Mouse (Mus musculus) lung, adult 2 months (tissue): ENCODE results near the gene Dpep1. TPM values are rescaled to one million over a fixed set of nuclear protein-coding genes. Genes with fewer than 3 reads are reported as not detected.
"Not testable (repeated sequence)": the region's sequence is repeated elsewhere in the genome, so short reads cannot be mapped to it uniquely, and the experiment has no call there.

Experiments
- DNase-seq: peaks from one replicate; pipeline ENCODE4 v3.0.0; 2022
- H3K4me1 ChIP-seq: fragments of 200-500 bp; 2 replicates; pipeline ENCODE4 v1.6.1; 2011; ENCODE audit warnings: low read length; ENCODE audit not compliant: control insufficient read depth, insufficient read depth
- H3K4me3 ChIP-seq: fragments of 200-500 bp; replicated peaks from 2 replicates; pipeline ENCODE3; 2011; ENCODE audit warnings: low read depth, mild to moderate bottlenecking, control low read depth, low read length; ENCODE audit errors: extremely low read depth
- CTCF ChIP-seq: fragments of 200-500 bp; IDR thresholded peaks from 2 replicates; pipeline ENCODE4 v1.5.1; 2011; ENCODE audit warnings: mild to moderate bottlenecking, low read length, control low read depth; ENCODE audit not compliant: insufficient read depth
- POLR2A ChIP-seq: fragments of 200-500 bp; IDR thresholded peaks from 2 replicates; pipeline ENCODE4 v1.6.1; 2011; ENCODE audit warnings: low read depth, mild to moderate bottlenecking, control low read depth, low read length, borderline replicate concordance; ENCODE audit errors: extremely low read depth
- WGBS: fragments of 180-500 bp; shearing (Covaris S2); methylation state at CpG from one replicate; pipeline ENCODE4 v1.1.7; 2018; 5-methylcytosine and 5-hydroxymethylcytosine counted together
- polyA plus RNA-seq: library from polyadenylated mRNA; depleted of rRNA; stranded (reverse); fragments of >200 nt; gene quantifications from 2 replicates; pipeline ENCODE4 v1.2.3, GENCODE M21; 2012

The Dpep1 gene
- polyA plus RNA-seq, 1 experiment, result 267 TPM

DNA sequence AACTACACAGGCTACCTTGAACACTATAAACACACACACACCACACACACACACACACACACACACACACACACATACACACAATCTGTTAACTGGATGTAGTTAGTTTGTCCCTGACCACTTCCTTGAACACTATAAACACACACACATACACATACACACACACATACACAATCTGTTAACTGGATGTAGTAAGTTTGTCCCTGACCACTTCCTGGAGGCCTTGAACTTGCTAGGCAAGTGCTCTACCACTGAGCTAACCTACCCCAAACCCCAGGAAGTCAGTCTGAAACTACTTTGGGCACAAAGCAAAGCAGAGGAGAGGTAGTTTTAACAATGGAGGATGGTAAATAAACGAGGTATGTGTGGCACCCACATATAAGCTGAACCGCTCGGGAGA is 17.5 kb downstream of the Dpep1 start:
- Histone ChIP-seq H3K4me1 (no peaks in the 10 kb centered on the region), H3K4me3 (no peak overlapping the region)
- WGBS, result 59% methylated on average over 3 of the region's 3 CpGs
- DNase-seq, result no peak
- TF ChIP-seq CTCF (no peak), POLR2A (no peak)

GRCm38 (mm10) chr8:123211876-123212275 is 25.8 kb downstream of the Dpep1 start:
- no peak for DNase-seq
- WGBS, result 23% methylated on average over 10 of the region's 10 CpGs
- TF ChIP-seq CTCF (no peak), POLR2A (no peak)
- H3K4me1 ChIP-seq, result 0 out of 2 replicates have a peak, but pooled peaks cover 2% of the 10 kb centered on the region
- peak overlapping the region; percentile 89 for H3K4me3 ChIP-seq

DNA sequence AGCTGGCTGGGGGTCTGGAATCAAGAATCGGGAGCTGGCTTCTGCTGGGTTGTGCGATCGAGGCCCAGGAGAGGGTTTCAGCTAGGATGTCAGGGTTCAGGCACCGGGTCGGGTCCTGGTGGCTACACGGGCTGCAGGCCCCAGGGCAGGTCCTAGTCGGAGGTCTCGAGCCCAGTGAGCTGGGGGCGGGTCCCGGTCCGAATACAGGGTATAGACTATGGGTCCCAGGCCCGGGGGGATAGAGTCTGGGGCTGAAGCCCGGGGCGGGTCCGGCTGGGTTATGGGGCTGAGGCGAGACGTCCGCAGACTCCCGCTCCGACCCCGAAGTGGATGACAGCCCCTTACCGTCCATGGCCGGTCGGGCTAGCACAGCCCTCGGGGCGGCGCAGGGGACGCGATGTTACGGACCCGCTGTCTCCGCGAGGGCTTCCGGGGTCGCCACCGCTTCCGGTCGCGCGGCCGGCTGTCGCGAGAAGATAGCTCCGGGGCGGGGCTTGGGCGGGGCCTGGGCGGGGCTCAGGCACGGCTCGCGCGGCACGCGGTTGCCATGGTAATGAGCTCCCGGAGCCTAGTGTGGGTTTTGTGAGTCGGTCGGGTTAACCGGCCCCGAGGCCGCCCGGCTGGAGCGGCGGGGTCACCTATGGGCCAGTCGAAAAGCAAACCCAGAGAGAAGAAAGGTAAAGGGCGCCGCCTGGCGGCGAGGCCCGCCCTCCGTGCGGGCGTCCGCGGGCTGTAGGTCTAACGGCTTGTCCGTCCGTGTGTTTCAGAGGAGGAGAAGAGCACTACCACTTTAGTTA is 26.5 kb downstream of the Dpep1 start, which contains the start of the genes Chmp1a and Spata33:
TSS of gene Chmp1a (minus strand) at position 443 of the 797 bp plus-strand sequence.
TSS of gene Spata33 (plus strand) at position 512 of the 797 bp plus-strand sequence.
- TF ChIP-seq CTCF (peak; percentile 50), POLR2A (peak; percentile 91)
- H3K4me3 ChIP-seq, result peak within 1 kb of the TSS; percentile 89
- peak; percentile 86 for DNase-seq
- WGBS, result under 1% methylated on average over 76 of the region's 76 CpGs
- 0 out of 2 replicates have a peak, but pooled peaks cover 2% of the 10 kb centered on the region for H3K4me1 ChIP-seq

DNA sequence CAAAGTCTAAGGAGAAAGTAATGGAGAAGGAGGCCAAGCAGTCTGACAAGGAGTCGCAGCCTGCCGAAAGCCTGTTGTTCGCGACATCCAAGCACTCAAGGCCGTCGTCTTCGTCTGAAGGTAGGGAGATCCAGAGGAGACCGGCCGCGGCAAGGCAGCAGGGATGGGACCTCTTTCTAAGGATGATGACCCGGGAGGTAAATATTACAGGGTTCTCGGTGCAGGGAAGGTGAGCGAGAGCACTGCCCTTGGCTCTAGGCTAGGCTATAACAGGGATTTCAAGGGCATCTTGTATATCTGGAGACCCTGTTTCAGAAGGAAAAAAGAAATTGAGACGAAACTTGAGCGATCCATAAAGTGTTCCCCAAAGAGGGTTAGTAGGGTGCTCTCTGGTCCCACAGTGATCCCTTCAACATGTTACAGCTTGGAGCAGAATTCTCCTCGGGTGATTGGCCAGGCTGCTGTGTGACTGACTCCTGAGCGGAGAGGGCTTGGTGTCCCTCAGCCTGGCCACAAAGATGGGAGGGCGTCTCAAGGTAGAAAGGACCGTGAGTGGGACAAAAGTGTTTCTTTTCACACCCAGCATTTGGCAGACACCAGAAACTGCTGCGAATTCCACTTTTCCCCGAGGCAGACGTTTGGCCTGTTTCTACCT is 27.2 kb downstream of the Dpep1 start:
- 0 out of 2 replicates have a peak, but pooled peaks cover 2% of the 10 kb centered on the region for H3K4me1 ChIP-seq
- WGBS, result 16% methylated on average over 22 of the region's 22 CpGs
- no peak for DNase-seq
- TF ChIP-seq POLR2A (no peak), CTCF (no peak)
- peak overlapping the region; percentile 89 for H3K4me3 ChIP-seq

DNA sequence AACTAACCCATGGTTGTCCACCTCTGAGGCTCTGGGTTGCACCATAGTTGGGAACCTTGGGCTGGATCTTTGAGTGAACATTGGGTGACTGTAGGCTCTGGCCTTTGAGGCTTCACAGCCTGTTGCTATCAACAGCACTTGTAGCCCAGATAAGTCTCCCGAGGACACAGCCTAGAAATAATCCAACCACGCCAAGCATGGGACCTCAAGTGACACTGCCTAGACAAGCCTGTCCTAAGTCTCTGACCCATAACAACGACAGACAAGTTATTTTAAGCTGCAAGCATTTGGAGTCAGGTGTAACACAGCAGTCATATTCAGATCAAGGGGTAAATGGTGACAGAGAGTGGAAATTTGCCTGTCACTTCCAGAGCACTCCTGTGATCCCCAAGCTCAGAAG is 29.4 kb downstream of the Dpep1 start:
- Histone ChIP-seq H3K4me3 (no peak overlapping the region), H3K4me1 (0 out of 2 replicates have a peak, but pooled peaks cover 2% of the 10 kb centered on the region)
- TF ChIP-seq CTCF, result no peak
- TF ChIP-seq POLR2A, result no peak
- WGBS, result 63% methylated on average over 3 of the region's 3 CpGs
- DNase-seq, result no peak

- Histone ChIP-seq H3K4me3 (no peak overlapping the region), H3K4me1 (peaks cover 3% of the 10 kb centered on the region; the same call in 1 of the 2 replicates)
- WGBS, result 37% methylated on average over 1 of the region's 1 CpGs
- TF ChIP-seq CTCF, result no peak
- TF ChIP-seq POLR2A, result no peak
- DNase-seq, result no peak
Observed at GRCm38 (mm10) chr8:123220917-123221316, 34.9 kb downstream of the Dpep1 start.

- WGBS, result 2% methylated on average over 59 of the region's 59 CpGs
- TF ChIP-seq CTCF (no peak), POLR2A (peak; percentile 98)
- DNase-seq, result peak; percentile 94
Observed at GRCm38 (mm10) chr8:123224278-123225266, 38.5 kb downstream of the Dpep1 start, which contains the start of gene Cdk10. TSS of gene Cdk10 (plus strand) at chr8:123224842.

DNA sequence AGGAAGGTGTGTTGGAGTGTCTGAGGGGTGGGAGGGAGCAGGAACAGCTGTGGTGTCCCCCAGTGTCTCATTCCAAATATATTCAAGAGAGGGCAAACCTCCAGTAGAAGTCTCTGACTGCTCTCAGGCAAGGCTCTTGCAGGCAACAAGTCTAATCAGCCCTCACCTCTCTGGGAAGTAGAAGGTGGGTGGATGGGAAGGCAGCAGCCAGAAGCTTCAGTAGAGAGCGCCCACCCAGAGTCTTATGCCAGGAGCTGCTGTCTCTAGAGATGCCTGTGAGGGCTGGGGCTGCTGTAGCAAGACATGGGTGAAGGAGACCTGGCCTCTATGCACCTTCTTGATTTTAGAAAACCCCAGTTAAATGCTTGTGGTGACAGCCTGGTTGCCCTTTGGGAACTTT is 42.4 kb downstream of the Dpep1 start:
- H3K4me3 ChIP-seq, result no peak overlapping the region
- TF ChIP-seq POLR2A (no peak), CTCF (no peak)
- no peak for DNase-seq
- WGBS, result 100% methylated on average over 1 of the region's 1 CpGs
- peaks cover 3% of the 10 kb centered on the region; the same call in 1 of the 2 replicates for H3K4me1 ChIP-seq

More at GRCm38 (mm10) chr8:123224278-123225266, 38.5 kb downstream of the Dpep1 start, which contains the start of gene Cdk10:
- H3K4me3 ChIP-seq, result peak within 1 kb of the TSS; percentile 94
- peaks cover 3% of the 10 kb centered on the region; the same call in 1 of the 2 replicates for H3K4me1 ChIP-seq

GRCm38 (mm10) chr8:123230326-123230725 is 44.3 kb downstream of the Dpep1 start:
- not testable (repeated sequence) for DNase-seq, H3K4me3 ChIP-seq, H3K4me1 ChIP-seq
- 84% methylated on average over 11 of the region's 11 CpGs for WGBS
